23 mouse cellular contexts compared by ENCODE assay signal in the genomic region with DNA sequence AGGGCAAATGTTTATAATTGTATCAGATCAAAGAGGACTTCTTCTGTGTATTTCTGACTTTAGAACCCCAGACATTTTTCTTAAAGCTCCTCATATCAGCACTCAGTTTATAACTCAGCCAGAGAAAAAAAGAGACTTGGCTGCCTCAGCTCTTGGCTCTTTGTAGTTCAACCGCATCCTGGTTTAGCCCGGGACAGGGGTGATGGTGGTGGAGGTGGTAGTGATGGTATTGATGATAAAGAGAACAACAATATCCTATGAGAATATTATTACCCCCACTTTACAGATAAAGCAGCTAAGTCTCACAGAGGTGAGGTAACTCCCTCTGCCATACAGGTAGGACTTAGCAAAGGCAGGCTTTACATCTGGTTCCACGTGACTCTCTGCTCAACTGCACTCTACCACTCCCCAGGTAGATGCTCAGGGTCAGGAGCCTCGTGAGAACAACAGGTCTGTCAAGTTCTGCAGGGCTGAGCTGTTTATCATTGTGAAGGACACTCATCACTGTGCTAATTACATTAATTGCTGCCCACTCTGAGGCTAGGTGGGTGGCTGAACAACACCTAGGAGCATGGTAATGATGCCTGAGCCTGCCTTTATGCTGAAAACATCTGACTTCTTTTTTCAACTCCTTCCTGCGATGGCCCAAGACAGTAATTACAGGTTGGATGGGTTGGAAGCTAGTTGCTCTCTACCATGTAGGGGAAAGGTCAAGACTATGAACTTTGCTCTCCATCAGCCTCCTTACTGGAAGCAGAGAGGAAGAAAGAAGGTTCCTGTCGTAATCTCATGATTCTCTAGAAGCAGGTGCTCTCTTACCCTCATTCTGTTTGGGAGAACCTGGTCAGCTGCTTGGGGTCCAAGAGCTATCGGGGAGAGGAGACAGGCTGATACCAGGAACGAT. TPM values are rescaled to one million over a fixed set of nuclear protein-coding genes. Genes with fewer than 3 reads are reported as not detected.
A peak's percentile ranks its signal among the peaks of the same experiment; 100 is the strongest.
DNase-seq lines count a peak whose midpoint lies in the region; ATAC-seq lines count a peak whose summit lies in the region.
"Had no signal": no experiment of that assay in that cellular context is flagged by ENCODE, and none has a peak within 500 bp of the region (broad histone marks: within the 10 kb centered on the region; RNA-seq: fewer than 3 reads in every experiment).

No protein-coding gene starts in this region.

- peak; percentile 68 for DNase-seq in kidney, adult 9 months
- peak; percentile 46 for DNase-seq in T-cell, adult 2 months (ENCODE audit: low spot score)
- no peak for DNase-seq in right cerebral cortex, postnatal 25 days
- DNase-seq in testis, postnatal 14 days (ENCODE audit: low spot score) = no peak
- DNase-seq: adrenal gland, adult 8-10 months; cerebellum, postnatal 14 days; embryo, embryonic 11 days; gastrocnemius, postnatal 36 days; heart, postnatal 4 days; thymus, adult 18-20 months had no signal

- no peak for ATAC-seq in kidney, embryonic 15.5 days (replicated peaks; ENCODE audit: low FRiP score)
- peak; percentile 92 for ATAC-seq in intestine, embryonic 15.5 days
- peak; percentile 67; the same call in 1 of the 2 replicates for ATAC-seq in stomach, embryonic 16.5 days (ENCODE audit: insufficient read depth, low FRiP score)
- ATAC-seq: hindbrain, embryonic 16.5 days; lung, postnatal 0 days had no signal

- no peak overlapping the region for H3K27ac ChIP-seq in kidney, embryonic 15.5 days
- H3K27ac ChIP-seq in intestine, embryonic 15.5 days = peak overlapping the region; percentile 41; the same call in 1 of the 2 replicates
- no peak overlapping the region for H3K27ac ChIP-seq in stomach, embryonic 16.5 days (ENCODE audit: low read length)
- H3K27ac ChIP-seq: embryonic facial prominence, embryonic 15.5 days; forebrain, embryonic 10.5 days; left cerebral cortex, adult 2 months; limb, embryonic 10.5 days; neural tube, embryonic 12.5 days had no signal

- H3K27me3 ChIP-seq in kidney, embryonic 15.5 days = no peaks in the 10 kb centered on the region
- H3K27me3 ChIP-seq in intestine, embryonic 15.5 days (replicated peaks) = no peaks in the 10 kb centered on the region
- H3K27me3 ChIP-seq in stomach, embryonic 16.5 days (ENCODE audit: control insufficient read depth, insufficient read depth, low read length) = no peaks in the 10 kb centered on the region
- H3K27me3 ChIP-seq: embryonic facial prominence, embryonic 15.5 days; heart, embryonic 12.5 days; neural tube, embryonic 12.5 days had no signal

- 80% methylated on average over 8 of the region's 8 CpGs for WGBS in kidney, embryonic 15.5 days
- 68% methylated on average over 8 of the region's 8 CpGs for WGBS in intestine, embryonic 15.5 days
- 68% methylated on average over 8 of the region's 8 CpGs for WGBS in stomach, embryonic 16.5 days

- peaks cover 6% of the 10 kb centered on the region for H3K4me1 ChIP-seq in kidney, embryonic 15.5 days
- peaks cover 3% of the 10 kb centered on the region; the same call in 1 of the 2 replicates for H3K4me1 ChIP-seq in intestine, embryonic 15.5 days (replicated peaks)
- peaks cover 3% of the 10 kb centered on the region; the same call in 1 of the 2 replicates for H3K4me1 ChIP-seq in stomach, embryonic 16.5 days (ENCODE audit: control insufficient read depth, insufficient read depth, low read length)
- H3K4me1 ChIP-seq: heart, embryonic 12.5 days had no signal

- no peaks in the 10 kb centered on the region for H3K36me3 ChIP-seq in kidney, embryonic 15.5 days
- H3K36me3 ChIP-seq in intestine, embryonic 15.5 days = no peaks in the 10 kb centered on the region
- H3K36me3 ChIP-seq in stomach, embryonic 16.5 days (ENCODE audit: control insufficient read depth, insufficient read depth, low read length) = no peaks in the 10 kb centered on the region
- H3K36me3 ChIP-seq: embryonic facial prominence, embryonic 15.5 days; forebrain, embryonic 10.5 days; heart, embryonic 12.5 days; limb, embryonic 10.5 days; neural tube, embryonic 12.5 days had no signal

- H3K4me2 ChIP-seq in kidney, embryonic 15.5 days = no peak overlapping the region
- no peak overlapping the region; the same call in 1 of the 2 replicates for H3K4me2 ChIP-seq in intestine, embryonic 15.5 days (replicated peaks)
- no peak overlapping the region for H3K4me2 ChIP-seq in stomach, embryonic 16.5 days (ENCODE audit: low read depth, low read length)
- H3K4me2 ChIP-seq: embryonic facial prominence, embryonic 15.5 days; heart, embryonic 12.5 days; liver, embryonic 11.5 days; neural tube, embryonic 12.5 days had no signal

- no peak overlapping the region for H3K4me3 ChIP-seq in kidney, embryonic 15.5 days (replicated peaks)
- H3K4me3 ChIP-seq in intestine, embryonic 15.5 days (replicated peaks) = no peak overlapping the region
- H3K4me3 ChIP-seq in stomach, embryonic 16.5 days (replicated peaks; ENCODE audit: low read length) = no peak overlapping the region
- H3K4me3 ChIP-seq: embryonic facial prominence, embryonic 15.5 days; forebrain, embryonic 10.5 days; heart, embryonic 12.5 days; left cerebral cortex, adult 2 months; limb, embryonic 10.5 days; megakaryocyte, embryonic 14.5 days; neural tube, embryonic 12.5 days had no signal

- H3K9me3 ChIP-seq in kidney, embryonic 15.5 days (replicated peaks) = no peaks in the 10 kb centered on the region
- no peaks in the 10 kb centered on the region for H3K9me3 ChIP-seq in intestine, embryonic 15.5 days
- H3K9me3 ChIP-seq in stomach, embryonic 16.5 days (replicated peaks; ENCODE audit: control insufficient read depth, low read length) = no peaks in the 10 kb centered on the region
- H3K9me3 ChIP-seq: embryonic facial prominence, embryonic 15.5 days; heart, embryonic 12.5 days; limb, embryonic 10.5 days; megakaryocyte, embryonic 14.5 days; neural tube, embryonic 12.5 days had no signal

- no peak overlapping the region for H3K9ac ChIP-seq in kidney, embryonic 15.5 days
- H3K9ac ChIP-seq in intestine, embryonic 15.5 days = no peak overlapping the region
- no peak overlapping the region for H3K9ac ChIP-seq in stomach, embryonic 16.5 days (ENCODE audit: low read length)
- H3K9ac ChIP-seq: embryonic facial prominence, embryonic 15.5 days; heart, embryonic 12.5 days; neural tube, embryonic 12.5 days had no signal

RNA-seq across cellular contexts. Expression of a gene that starts 16.3 kb away (rescaled TPM):
- 66.0 and 70.1 TPM in 2 replicates for polyA plus RNA-seq in kidney, embryonic 15.5 days (2015; fragmentation: Nextera tagmentation; extraction: Ambion mirVana)
- 83.6 and 88.6 TPM in 2 replicates for polyA plus RNA-seq in intestine, embryonic 15.5 days (2015; fragmentation: Nextera tagmentation; extraction: Ambion mirVana)
- polyA plus RNA-seq in stomach, embryonic 16.5 days (2015; fragmentation: Nextera tagmentation; extraction: Ambion mirVana) = 90.7 and 107 TPM in 2 replicates

Comparison
In these comparisons a context has a peak if more than half of its experiments do, and no peak if none do; other contexts are left out.
1. DNase-seq: peak in kidney, adult 9 months (single experiment) and T-cell, adult 2 months (single experiment); none in right cerebral cortex, postnatal 25 days (single experiment) and testis, postnatal 14 days (single experiment).